Mouse (Mus musculus) kidney, adult 2 months (tissue): ENCODE measurements around the gene Gimap8.

Experiments
- CTCF ChIP-seq: fragments of 200-500 bp; conservative IDR thresholded peaks from 2 replicates; pipeline ENCODE4 v1.5.1; 2011; ENCODE audit warnings: low read depth, mild to moderate bottlenecking, control low read depth, low read length, moderate library complexity, mixed read lengths; ENCODE audit not compliant: insufficient read depth, insufficient read length
- POLR2A ChIP-seq: fragments of 200-500 bp; IDR thresholded peaks from one replicate; pipeline ENCODE4 v1.6.1; 2011; ENCODE audit warnings: low read depth, low read length, control low read depth

- TF ChIP-seq POLR2A, result no peak
- no peak for TF ChIP-seq CTCF
These were observed 30.7 kb downstream of the Gimap8 start for GRCm38 (mm10) chr6:48677492-48678345.
